Mouse (Mus musculus) CD4-positive, CD25-positive, alpha-beta regulatory T cell, adult 2 months (primary cell): ENCODE data around the gene Ly6g6f.
"Not testable (repeated sequence)": the region's sequence is repeated elsewhere in the genome, so short reads cannot be mapped to it uniquely, and the experiment has no call there.

Source experiments
- DNase-seq: peaks from one replicate; pipeline ENCODE4 v3.0.0-alpha.2; 2012; ENCODE audit warnings: low read depth, low spot score

Ly6g6f gene

DNA sequence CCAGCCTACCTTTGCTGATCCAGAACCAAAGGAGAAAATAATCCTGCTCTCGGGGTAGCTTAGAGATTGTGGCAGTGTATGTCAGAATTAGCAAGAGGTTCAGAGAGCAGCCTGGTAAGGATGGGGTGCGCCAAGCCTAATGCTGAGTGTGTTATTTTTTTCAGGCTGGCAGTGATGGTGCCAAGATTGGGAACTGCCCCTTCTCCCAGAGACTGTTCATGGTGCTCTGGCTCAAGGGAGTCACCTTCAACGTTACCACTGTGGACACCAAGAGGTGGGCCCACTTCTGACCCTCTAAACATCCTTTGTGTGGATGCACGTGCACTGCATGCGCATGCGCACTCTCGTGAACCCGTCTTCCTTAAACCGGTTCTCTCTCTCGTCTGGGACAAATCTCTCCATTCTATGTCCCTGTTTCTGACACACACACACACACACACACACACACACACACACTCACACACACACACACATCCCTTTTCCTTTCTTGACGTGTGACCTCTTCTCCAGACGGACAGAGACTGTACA lies 33.1 kb downstream of the Ly6g6f start:
- DNase-seq = no peak

DNA sequence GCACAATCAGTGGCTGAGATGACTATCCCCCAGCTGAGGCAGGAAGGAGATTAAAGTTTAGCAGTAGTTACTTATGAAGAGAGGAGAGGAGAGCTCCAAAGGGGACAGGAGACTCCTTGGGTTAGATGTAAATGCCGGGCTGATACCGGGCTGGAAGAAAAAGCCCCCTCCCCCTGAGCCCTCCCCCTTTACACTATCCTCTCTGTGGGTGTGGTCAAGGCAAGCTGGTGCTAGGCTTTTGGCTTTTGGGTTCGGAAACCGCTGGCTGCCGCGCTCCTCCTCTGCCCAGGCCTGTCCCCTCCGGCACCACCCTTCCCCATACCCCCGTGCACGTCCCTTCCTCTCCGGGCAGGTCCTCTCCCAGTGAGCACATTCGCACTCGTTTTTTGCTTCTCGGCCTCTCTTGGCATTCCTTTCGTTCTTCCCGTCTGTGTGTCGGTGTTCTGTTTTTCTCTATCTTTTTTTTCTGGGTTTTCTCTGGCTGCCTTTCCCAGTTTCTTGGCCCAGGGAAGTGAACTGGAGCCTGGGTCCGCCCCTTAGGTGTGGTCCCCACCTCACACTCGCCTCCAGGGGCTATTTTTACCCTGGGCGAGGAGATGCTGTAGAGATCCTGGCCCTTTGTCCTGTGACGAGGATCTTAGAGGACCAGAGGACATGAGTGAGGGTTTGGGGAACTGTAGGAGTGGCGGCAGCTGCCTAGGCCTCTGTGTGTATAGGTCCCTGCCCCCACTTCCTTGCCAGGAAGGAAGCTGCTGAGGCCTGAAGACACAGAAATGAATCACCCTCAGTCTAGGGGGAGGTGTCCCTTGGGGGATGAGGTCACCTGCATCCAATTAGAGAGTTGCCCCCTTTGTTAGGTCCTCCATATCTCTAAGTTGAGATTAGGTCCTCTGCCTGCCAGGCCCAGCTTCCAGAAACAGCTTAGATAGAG lies 34.0 kb downstream of the Ly6g6f start:
- peak; percentile 85 for DNase-seq

- DNase-seq = peak; percentile 74
Observed at GRCm38 (mm10) chr17:35050126-35050750, 35.2 kb downstream of the Ly6g6f start.

DNA sequence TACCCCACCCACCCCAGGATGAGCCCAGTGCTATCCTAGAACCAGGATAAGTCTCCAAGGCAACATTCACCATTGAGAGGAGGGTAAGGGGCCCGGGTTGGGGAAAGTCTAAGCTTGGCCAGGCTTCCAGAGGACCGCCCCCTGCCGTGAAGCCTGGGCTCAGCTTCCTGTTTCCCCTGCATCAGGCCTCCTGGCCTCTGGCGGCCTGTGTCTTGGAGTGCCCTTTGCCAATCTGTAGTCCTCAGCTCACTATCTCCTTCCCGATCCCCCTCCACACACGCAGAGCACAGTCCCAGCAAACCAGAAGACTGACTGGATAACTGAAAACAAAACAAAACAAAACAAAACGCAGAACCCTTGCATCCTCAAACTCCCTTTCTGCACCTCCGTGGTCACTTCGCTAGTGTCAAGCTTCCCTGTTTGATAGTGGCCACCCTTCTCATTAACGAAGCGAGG lies 35.8 kb downstream of the Ly6g6f start, which contains the start of gene Clic1:
Clic1 (plus strand) TSS at position 406 of the 456 bp plus-strand sequence.
- DNase-seq = peak; percentile 61

DNA sequence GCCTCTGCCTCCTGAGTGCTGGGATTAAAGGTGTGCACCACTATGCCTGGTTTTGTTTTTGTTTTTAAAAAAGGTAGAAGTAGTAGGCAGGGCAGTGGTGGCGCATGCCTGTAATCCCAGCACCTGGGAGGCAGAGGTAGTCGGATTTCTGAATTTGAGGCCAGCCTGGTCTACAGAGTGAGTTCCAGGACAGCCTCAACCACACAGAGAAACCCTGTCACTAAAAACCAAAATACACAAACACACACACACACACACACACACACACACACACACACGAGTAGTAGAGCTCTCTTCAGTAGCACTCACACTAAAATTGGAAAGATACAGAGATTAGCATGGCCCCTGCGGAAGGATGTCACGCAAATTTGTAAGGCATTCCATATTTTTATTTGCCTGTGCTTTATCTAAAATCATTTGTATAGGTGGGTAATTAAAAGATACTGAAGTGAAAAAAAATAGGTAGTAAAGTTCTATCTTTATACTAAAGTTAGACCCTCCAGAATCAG lies 36.4 kb downstream of the Ly6g6f start:
- DNase-seq = no peak

GRCm38 (mm10) chr17:35048149-35048931 lies 37.1 kb downstream of the Ly6g6f start:
- DNase-seq = peak; percentile 69

DNA sequence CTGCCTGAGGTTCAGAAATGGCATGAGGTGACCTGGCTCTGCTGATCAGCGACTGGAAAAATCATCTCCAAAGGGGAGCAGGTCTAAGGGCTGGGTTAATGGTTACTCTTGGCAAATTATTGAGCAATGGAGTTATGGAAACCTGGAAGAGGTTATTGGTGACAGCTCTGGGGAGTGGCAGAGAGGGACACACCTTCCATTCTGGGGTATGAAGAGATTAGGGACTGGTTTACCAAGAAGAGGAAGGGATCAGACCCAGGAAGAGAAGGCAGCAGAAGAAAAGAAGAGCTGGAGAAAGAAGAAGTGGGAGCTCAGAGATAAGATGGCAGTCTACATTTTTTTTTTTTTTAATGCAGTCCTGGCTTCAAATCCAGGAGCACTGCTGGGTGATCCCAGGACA lies 37.7 kb downstream of the Ly6g6f start:
- DNase-seq = no peak

GRCm38 (mm10) chr17:35046681-35047455 lies 38.5 kb downstream of the Ly6g6f start, which contains the start of gene Msh5:
Msh5 (minus strand) TSS chr17:35046745.
- peak; percentile 98 for DNase-seq

- DNase-seq = no peak
Observed at GRCm38 (mm10) chr17:35045807-35046680, 39.4 kb downstream of the Ly6g6f start.

GRCm38 (mm10) chr17:35044904-35045806 lies 40.3 kb downstream of the Ly6g6f start:
- DNase-seq = no peak

- no peak for DNase-seq
Observed at GRCm38 (mm10) chr17:35043794-35044193, 41.6 kb downstream of the Ly6g6f start.

- no peak for DNase-seq
Observed at GRCm38 (mm10) chr17:35039121-35039873, 46.1 kb downstream of the Ly6g6f start.

- no peak for DNase-seq
Observed at GRCm38 (mm10) chr17:35034896-35035295, 50.5 kb downstream of the Ly6g6f start.

GRCm38 (mm10) chr17:35033703-35034102 lies 51.7 kb downstream of the Ly6g6f start:
- DNase-seq = not testable (repeated sequence)

DNA sequence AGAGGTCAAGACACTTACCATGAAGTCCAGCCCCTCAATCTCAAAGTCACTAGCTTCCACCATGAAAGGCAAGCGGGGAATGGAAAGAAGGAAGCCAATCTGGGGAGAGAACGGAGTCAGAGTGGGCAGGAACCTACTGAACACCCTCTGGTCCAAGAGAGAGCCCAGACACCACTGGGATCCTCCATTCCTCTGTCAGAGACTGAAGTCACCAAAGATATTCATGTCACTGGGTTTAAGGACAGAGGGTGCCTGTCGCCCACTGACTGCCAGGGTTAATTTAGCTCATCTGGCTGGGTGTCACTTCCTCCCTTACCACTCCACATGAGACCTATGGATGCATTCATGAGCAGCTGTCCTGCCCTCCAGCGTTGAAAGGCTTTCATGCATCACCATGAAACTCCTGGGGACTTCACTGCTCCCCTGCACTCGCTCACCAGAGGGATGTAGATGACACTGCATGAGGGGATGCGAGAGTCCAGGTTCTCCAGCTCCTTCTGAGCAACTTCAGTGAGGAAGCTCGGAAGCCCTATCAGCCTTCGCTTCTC lies 53.0 kb downstream of the Ly6g6f start:
- no peak for DNase-seq

DNA sequence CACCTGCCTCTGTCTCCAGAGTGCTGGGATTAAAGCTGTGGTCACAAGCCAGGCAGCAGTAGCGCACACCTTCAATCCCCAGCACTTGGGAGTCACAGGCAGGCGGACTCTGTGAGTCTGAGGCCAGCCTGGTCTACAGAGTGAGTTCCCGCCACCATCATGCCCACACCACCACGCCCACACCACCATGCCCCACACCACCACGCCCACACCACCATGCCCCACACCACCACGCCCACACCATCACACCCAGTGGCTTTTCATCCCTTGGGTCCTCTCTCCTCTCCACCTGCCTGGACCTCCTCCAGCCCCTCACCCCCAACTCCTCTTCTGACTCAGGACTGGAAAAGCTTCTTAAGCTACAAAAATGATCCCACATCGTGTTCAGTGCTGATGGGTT lies 53.5 kb downstream of the Ly6g6f start:
- no peak for DNase-seq

GRCm38 (mm10) chr17:35031272-35031671 lies 54.1 kb downstream of the Ly6g6f start:
- no peak for DNase-seq
